Mouse (Mus musculus) gastrocnemius, postnatal 14 days (tissue): ENCODE results near the gene Plod1. TPM values are rescaled to one million over a fixed set of nuclear protein-coding genes. Genes with fewer than 3 reads are reported as not detected.

Experiments used
- DNase-seq: peaks from one replicate; pipeline ENCODE4 v3.0.0; 2021; ENCODE audit warnings: mixed read lengths
- intact Hi-C: fragments of 180-260 bp; cut with DNase I; formaldehyde crosslinking; loops from one replicate; pipeline ENCODE4 v1.15.1; 2025; ENCODE audit warnings: low total_unique reads
- total RNA-seq, 2 experiments: library from RNA; stranded (reverse); gene quantifications; 2 replicates each; pipeline ENCODE4 v1.2.3; 2021

Gene Plod1
- total RNA-seq, 2 experiments from 2014 or later: 43.4 to 48.8 TPM

DNA sequence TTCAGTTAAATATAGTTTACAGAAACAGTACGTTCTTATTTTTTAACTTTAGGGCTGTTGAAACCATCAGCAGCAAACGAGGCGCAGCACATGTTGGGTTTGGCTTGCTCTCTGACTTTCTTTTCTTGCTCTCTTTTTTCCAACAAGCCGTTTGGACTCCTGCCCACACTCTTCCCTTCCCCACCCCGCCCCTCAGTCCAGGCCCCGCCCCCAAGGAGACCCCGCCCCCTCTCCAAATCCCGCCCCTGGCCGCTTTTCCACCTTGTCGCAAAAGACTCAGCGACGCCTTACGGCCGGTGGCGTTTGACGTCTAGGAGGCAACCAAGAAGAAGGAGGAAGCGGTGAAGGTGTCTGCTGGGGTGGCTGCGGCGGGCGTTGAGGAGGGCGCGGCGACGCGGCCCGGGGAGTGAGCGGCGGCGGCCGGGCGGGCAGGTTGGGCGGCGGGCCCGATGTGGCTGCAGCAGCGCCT is 4.0 kb upstream of the Plod1 start, which contains the start of gene 2510039O18Rik:
Gene 2510039O18Rik (plus strand): TSS at position 320 of the 469 bp plus-strand sequence.
- peak; percentile 90 for DNase-seq
- intact Hi-C loops: loop anchor here (2.0 kb wide), 1 partner anchor 74 kb away; no protein-coding TSS in a partner anchor

DNA sequence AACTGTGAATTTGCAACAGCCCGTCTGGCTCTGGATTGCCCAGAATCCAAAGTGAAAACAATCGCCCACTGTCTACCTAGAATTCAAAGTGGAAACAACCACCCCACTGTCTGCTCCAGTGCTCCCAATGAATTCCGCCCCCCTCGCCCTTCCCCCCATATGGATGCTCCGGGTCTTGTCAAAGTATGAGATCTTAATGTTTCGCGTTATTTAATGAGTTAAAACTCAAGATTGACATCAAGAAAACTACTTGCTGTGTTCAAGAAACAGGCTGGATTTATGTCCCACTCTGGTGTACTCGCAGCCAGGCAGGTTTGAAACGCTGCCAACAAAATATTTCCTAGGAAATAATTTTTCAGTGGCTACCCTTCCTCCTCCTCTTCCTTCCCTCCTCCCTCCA is 3.5 kb upstream of the Plod1 start:
- no peak for DNase-seq
- intact Hi-C loops: loop anchor here (2.0 kb wide), 1 partner anchor 73 kb away; no protein-coding TSS in a partner anchor

DNA sequence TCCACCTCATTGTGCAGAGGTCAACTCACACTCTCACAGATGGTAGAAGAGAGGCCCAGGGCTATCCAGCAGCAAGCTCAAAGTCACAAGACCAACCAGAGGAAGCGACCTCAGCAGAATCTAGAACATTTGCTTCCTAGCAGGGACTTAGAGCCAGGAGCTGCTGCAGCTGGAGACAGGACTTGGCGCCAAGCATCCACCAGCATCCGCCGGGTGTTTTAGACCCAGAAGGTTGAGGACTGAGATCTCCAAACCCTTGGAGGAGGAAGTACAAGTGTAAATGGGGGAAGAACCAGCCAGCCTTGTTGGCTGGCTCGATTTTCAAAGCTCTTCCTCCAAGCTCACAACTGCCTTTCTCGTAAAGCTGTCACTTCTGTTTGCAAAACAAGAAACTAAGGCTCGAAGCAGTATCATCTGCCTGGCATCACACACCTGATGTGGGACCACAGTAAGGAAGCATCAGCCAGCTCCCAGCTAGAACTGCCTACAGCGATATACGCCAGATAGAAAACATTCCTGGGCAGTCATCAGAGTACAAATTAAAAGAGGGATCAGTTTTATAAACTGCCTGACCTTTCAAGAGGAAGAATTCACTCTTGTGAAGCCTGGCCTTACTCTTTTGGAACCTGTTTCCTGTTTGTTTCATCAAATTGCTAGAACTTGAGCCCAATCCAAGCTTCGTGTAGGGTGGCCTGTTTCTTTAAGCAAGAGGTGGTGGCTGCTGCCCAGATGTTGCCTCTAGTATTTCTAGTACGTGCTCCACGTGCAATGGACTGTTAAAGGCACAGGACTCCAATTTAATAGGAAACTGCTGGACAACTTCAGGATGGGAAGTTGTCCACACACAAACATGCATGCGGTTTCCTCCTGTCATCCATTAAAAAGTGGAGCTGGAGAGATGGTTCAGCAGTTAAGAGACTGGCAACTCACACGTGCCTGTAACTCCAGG is 1.9 kb upstream of the Plod1 start:
- peak; percentile 71 for DNase-seq
- intact Hi-C loops: no loop called here

DNA sequence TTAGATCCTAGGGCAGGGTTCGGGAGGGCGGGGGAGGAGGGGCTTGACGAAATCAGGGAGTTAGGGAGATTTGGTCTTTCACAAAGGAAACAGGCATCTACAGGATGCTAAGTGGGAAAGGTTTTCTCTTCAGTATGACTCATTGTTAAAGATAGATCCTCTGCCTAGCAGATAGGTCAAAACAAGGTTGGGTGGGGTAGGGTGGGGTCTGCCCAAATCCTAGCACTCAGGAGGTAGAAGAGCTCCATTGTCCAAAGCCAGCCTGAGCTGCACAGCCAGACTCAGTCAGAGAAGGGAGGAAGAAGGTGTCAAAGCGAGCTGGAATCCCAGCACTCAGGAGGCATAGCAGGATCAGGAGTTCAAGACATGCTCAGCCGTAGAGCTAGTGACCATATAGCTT is 919 bp upstream of the Plod1 start:
- no peak for DNase-seq
- intact Hi-C loops: no loop called here

DNA sequence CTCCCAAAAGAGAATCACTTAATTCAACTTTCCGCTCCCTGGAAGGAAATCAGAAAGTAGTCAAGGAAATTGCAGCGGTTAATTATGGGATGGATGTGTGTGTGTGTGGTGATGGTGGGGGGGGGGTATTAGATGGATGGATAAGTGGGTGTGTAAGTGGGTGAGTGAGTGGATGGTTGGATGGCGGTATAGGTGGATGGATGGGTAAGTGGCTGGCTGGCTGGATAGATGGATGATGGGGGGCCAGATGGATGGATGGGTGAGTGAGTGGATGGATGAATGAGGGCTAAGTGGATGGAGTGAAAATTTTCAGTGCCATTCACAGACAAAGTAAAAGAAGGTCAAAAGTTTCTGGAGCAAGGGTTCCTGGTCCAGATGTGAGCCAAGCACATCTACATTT is 454 bp upstream of the Plod1 start:
- no peak for DNase-seq
- intact Hi-C loops: no loop called here

DNA sequence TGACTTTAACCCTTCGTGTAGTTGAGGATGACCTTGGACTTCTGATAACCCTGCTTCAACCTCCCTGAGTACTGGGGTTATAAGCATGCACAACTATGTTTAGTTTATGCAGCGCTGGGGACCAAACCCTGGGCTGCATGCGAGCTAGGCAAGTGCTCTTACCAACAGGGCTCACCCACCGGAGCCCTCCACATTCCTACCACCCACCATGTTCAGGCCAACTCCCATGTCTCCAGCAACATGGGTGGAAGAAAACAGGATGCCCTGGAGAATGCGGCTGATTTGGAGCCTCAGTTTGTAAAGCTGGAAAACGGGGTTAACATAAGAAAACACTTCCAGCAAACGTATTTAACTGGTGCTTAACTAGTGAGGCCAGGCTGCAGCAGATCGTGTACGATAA is 663 bp downstream of the Plod1 start:
- no peak for DNase-seq
- intact Hi-C loops: no loop called here

DNA sequence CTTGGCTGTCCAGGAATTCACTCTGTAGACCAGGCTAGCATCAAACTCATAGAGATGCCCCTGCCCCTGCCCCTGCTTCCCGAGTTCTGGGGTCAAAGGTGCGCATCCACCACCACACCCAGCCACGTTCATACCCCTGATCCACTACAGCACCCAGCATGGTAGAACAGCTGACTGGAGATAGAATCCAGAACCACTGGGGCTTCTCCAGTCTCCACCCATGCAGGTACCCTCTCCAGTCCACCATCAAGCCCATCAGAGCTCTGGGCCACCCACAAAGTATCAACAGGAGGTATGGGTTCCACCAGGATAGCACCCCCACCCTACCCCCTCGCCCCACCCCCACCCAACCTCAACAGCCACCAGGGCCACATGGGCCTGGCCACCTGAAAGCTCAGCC is 2.0 kb downstream of the Plod1 start:
- no peak for DNase-seq
- intact Hi-C loops: no loop called here

DNA sequence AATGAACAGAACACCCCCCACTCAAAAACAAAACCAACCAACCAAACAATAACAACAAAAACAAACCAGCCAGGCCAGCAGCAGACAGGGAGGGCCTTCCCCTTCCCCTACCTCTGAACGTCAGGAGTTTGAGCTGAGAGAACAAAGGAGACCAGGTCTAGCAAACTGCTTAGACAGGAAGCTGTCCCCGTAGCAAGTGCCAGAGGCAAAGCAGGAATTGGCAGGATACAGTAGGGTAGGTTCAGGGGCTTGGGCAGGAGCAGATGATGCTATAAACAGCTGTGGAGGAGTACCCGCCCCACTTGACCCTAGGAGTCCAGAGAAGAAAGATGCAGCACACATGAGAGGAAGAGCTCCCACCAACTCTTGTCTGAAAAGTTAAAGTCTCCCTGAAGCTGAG is 2.4 kb downstream of the Plod1 start:
- intact Hi-C loops: no loop called here
- no peak for DNase-seq

DNA sequence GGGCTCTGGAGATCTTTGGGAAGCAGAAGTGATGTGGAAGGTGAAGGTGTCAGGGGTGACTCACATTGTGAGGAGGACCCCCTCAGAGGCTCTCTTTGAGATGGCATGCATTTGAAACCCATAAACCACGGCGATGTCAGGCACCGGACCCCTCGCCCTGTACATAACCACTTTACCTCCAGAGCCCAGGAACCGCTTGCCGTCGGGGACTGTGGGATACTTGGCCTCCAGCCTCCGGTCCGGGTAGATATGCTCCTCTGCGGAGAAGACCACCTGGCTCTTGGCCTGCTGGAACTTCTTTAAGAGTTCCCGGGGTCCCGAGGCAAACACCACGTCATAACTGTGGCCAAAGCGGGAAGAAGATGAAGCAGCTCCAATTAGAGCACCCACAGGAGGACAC is 5.6 kb downstream of the Plod1 start:
- DNase-seq: no peak
- intact Hi-C loops: no loop called here

DNA sequence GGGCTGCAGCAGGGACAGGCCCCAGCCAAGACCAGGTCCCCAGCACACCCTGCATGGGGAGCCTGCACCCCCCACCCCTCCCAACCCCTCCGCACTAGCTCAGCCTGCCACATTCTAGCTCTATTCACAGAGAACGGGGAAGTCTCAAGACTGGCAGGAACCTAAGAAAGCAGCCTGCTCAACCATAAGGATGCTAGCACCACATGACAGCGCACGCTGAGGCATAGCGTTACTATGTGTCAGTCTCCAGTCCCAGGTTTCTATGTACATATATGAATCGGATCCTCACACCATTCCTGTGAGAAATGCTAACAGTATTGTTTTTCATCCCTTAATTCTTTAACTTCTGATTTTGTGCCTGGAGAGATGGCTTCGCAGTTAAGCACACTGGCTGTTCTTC is 8.0 kb downstream of the Plod1 start:
- intact Hi-C loops: no loop called here
- no peak for DNase-seq

DNA sequence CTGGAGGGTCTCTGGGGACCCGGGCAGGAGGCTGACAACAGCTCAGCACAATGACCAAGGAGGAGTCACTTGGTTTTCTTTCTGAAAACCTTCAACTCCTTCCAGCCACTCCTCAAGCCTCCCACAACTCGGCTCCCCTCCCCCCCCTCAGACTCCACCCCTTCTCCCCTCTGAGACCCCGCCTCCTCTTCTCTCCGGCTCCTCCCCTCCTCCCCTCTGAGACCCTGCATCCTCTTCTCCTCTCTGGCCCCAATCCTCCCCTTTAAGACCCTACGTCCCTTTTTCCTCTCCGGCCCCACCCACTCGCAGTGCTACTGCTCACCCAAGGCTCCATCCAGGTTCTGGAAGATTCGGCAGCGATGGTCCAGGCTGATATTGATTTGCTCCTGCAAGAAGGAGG is 8.4 kb downstream of the Plod1 start:
- no peak for DNase-seq
- intact Hi-C loops: no loop called here

DNA sequence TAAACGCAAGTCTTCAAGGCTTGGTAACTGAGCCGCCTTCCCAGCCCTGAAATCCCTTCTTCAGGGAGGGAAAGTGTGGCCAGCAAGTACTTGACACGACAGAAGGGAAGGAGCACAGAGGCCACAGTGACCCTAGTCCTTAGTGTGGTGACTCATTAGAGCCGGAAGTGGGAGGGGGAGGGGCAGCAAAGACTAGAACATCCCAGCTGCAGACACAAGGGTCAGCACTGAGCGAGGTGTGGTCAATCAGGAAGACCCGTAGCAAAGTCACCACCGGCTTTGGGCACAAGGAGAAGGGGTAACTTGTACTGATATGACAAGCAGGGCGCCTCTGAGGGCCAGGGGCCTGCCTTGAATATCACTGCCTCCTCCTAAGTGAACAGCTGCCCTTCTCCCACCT is 8.9 kb downstream of the Plod1 start:
- DNase-seq: peak; percentile 62
- intact Hi-C loops: no loop called here

DNA sequence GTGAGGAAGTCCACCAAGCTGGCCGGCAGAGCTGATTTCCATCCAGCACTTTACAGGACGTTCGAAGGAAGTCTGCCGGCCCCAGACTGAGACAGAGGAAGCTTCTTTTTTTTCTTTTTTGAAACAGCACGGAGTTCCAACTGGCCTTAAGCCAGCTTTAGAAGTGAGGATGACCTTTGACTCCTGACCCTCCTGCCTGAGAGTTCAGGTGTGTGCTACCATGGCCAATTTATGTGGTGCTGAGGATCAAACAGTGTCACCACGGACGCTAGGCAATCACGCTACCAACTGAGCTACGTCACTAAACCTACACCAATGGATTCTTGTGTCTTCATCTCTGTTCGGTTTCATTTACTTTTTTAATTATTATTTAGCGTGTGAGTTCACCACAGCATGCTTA is 14.2 kb downstream of the Plod1 start:
- DNase-seq: no peak
- intact Hi-C loops: no loop called here

DNA sequence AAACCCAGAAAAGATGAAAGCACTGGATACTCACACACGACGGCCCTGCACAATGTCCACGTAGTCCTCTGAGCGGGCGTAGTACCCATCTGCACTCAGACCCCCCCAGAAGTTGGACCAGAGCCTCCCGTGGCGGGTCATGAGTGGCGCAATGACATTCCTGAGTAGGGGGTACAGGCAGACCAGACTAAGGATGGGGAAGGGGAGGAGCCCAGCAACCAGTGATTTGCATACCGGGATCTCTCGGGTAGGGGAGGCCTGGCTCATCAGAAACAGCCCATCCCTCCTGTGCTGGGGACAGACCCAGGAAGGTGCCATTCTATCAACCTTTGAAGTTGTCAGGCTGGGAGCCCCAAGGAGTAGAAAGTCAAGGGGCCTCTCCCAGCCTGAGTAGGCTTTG is 15.6 kb downstream of the Plod1 start:
- no peak for DNase-seq
- intact Hi-C loops: no loop called here

DNA sequence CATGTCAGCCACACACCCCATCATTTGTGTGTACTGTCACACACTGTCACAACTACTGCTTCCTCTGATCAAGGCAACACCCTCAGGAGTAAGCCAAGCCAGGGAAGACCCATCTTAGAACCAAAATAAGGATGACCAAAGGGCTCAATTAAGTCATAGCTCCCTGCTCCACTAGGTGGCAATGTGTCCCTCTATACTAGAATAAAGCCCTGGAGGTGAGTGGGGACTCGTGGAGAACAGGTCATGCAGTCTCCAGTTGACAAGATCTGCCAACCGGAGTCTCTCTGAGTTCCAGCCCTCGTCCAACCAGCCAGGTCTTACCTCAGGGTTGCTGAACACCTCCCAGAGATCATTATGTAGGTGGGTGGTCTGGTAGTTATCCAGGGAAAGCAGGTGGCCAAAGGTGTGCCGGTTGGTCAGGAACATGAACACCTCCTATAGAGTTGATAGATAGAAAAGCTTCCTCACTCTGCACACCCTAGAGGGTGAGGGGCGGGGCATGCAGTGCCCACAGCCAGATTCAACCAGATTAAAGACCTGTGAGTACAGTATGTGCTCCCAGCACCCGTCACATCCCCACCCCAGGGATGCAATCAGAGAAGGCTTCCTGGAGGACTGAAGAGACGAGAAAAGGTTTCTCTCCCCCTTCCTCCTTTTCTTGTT is 18.0 kb downstream of the Plod1 start:
- intact Hi-C loops: no loop called here
- peak; percentile 40 for DNase-seq

DNA sequence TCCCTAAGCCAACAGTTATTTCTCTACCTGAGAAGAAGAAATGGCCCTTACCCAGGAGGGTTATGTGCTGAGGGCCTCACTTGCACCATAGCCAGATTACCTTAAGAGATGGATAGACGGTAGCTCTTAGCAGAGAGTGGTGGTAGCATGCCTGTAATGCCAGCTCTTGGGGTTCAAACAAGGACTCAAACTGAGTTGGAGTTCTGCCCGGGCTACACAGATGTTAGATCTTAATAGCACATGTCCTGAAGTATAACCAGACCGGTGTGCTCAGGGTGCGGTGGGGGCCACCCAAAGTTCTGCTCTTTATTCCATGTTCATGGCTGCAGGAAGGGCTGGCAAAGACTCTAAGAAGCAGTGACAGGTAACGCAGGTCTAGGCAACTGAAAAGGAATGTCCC is 27.1 kb downstream of the Plod1 start:
- intact Hi-C loops: no loop called here
- no peak for DNase-seq

DNA sequence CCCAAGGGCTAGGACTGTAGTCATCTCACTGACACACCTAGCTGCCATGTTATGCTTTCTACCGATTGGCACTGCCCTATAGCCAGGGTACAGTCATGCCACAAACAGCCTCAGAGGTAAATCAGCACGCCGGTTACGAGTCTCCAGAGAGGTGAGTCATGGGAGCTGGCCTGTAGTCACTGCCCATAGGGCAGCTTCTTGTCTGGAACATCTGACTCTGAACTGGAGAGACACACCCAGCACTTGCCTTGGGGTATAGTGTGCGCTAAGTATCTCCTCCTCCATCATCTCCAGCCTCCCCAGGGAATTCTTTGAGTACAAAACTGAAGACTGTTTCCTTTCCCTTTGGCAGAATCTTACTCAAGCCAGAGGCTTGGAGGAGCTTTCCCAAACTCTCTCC is 30.3 kb downstream of the Plod1 start:
- no peak for DNase-seq
- intact Hi-C loops: no loop called here

DNA sequence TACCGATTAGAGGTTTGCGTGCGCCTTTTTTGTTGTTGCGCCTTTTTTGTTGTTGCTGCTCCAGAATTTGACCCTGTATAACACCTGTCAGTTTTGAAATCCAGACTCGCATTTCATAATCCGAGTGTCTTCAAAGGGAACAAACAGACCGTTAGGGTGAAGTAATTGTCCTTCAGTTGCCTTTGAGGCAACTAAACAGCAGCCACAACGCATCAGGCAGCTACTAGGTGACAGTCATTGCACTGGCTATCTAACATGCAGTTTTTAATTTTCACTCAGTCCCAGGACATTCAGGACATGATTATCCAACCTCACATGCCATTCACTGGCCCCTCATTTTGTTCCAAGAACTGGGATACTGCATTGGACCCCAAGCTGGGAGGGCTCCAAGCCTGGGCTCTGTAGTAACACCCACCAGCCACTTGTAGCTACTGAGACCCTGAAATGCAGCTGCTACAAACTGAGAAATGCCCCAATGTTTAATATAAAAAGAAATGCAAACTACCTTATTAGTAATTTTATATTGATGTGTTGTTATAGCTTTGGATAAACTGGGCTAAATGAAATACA is 31.4 kb downstream of the Plod1 start:
- intact Hi-C loops: no loop called here
- no peak for DNase-seq

DNA sequence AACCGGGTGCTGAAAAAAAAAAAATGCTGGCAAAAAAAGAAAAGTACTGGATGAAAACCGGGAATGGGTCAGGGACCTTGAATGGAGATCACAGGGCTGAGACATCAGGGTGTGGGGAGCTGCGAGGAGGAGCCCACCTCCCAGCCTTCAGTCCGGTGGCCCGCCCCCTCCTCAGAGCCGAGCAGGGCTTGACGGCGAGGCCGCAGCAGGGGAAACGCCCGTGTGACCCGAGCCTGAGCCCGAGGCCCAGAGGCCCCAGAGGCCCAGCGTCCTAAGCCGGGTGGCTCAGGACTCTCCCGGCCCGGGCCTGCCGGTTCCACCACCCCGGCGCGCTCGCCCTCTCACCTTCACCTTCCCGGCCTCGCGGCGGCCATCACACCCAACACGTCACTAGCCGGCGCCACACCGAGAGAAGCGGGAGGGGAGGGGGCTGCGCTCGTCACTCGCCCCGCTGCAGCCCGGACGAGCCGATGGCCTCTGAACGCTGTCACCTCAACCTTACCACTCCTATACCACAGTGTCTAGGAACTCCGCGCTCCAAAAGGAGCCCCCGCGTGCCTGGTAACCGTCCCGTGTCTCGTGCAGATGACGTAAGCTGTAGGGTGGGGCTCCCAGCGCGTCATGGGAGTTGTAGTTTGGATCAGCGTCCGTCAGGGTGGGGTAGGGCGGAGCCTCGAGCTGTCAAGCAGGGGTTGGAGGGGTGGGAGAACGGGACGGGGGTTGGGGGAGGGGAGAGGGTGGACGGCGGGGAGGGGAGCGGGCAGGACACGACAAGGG is 32.1 kb downstream of the Plod1 start, which contains the start of gene Mfn2:
Gene Mfn2 (minus strand): TSS at position 392 of the 777 bp plus-strand sequence.
- intact Hi-C loops: no loop called here
- peak; percentile 88 for DNase-seq

DNA sequence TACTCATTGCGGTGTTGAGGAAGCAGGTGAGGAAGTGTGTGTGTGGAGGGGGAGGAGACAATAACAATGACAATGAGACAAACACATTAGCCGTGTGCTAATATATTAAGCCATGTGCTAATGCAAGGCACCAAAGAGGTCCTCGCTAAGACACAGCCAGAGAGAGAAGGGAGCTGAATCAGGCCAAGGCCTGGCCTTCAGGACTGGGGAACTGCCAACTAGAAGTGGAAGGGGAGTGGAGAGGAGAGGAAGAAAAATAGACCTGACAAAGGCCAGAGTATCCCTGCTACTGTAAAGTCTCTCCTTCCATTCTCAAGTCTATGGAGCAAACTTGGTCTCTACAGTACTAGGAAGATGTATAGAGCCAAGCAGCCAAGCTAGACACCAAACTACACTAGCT is 33.0 kb downstream of the Plod1 start:
- intact Hi-C loops: no loop called here
- DNase-seq: no peak
